Mouse (Mus musculus) urinary bladder, adult 2 months (tissue): ENCODE measurements around the gene Syn3. TPM values are rescaled to one million over a fixed set of nuclear protein-coding genes. Genes with fewer than 3 reads are reported as not detected.
"Not testable (repeated sequence)": the region's sequence is repeated elsewhere in the genome, so short reads cannot be mapped to it uniquely, and the experiment has no call there.

ENCODE experiments used
- DNase-seq: peaks from one replicate; pipeline ENCODE4 v3.0.0; 2022; ENCODE audit warnings: low spot score
- polyA plus RNA-seq: library from polyadenylated mRNA; depleted of rRNA; stranded (reverse); fragments of >200 nt; gene quantifications from 2 replicates; pipeline ENCODE4 v1.2.3, GENCODE M21; 2012; rRNA removed

Syn3 gene
- polyA plus RNA-seq: 0.73 and 1.0 TPM in 2 replicates

DNA sequence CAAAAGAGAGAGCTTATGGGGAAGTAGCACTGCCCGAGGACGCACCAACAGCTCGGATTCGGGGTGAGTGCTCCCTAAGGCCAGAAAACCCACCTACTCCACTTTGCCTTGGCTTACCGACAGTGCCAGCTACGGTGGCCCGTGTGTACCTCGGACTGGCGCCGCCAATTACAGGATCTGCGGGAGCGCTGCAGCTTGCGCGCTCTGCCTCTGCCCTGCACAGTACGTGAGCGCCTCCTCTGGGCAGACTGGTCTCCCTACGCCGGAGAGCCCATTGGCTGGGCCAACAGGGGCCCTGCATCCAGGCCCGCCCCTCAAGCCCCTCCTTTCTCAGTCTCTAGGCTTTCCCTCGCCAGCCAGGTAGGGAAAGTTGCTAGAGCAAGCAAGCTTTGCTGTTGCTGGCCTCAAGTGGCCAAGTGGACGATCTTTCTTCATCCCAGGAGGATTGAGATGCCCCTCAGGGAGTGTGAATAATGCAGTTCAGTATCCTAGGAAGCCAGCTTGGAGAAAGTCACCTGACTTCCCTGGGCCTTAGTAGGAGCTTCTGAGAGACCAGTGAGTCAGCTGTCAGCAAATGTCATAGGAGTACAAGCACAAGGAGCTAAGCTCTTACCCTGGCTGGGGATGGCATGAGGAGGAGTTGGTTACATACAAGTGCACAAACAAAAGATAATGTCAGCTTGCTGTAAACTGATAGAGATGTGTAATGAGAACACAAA is at the start of gene Syn3:
Syn3 (minus strand) TSS at position 224 of the 719 bp plus-strand sequence.
- peak; percentile 70 for DNase-seq

- not testable (repeated sequence) for DNase-seq
Observed at GRCm38 (mm10) chr10:86526357-86526874, 27.7 kb upstream of the Syn3 start.

DNA sequence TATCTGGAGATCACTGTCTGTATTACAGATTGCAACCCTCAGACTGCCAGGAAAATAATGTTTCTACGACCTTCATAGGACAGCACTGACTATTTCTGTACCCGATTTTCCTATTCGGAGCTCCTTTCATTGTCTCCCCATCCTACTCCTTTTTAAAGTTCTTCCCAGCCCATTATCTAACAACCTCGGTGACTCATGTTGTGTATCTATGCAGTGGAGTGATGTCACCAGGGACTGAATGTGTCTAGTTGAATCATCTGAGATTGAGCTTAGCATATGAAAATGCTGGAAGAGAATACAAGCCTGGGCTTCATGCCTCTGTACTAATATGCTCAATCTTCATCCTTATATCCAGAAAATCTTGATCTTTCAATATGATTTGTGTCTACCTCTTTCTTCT is 15.1 kb upstream of the Syn3 start:
- DNase-seq: no peak

- no peak for DNase-seq
Observed at GRCm38 (mm10) chr10:86510941-86511340, 12.2 kb upstream of the Syn3 start.

GRCm38 (mm10) chr10:86502063-86502462 is 3.4 kb upstream of the Syn3 start:
- no peak for DNase-seq

DNA sequence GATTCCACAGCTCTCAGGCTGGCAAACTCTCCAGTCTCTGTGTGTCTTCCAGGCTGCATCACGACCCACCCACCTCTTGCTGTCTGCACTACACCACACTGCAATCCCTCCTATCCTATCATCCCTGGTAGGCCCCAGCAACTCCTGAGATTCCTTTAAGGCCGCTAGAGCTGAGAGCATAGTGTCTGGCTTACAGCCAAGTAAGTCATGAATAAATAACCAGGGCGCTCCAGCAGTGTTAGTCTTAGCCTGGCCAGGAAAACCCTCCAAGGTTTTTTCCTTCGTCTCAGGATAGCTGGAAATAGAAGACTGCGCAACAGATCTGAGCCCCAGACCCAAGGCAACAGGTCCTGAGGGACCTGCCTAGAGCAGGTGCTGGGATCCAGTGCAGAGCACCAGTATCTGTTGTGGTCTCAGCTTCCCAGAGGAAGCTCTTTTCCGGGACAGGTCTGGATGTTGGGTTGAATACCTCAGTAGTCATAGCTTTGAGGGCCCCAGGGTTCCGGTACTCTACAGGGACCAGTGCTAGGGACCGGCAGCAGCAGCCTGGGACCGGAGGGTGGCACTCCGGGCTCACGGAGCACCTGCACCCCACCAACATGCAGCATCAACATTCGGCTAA is 534 bp downstream of the Syn3 start:
- DNase-seq: no peak

- DNase-seq: no peak
Observed at GRCm38 (mm10) chr10:86495851-86496250, 2.8 kb downstream of the Syn3 start.

- DNase-seq: no peak
Observed at GRCm38 (mm10) chr10:86493140-86493539, 5.6 kb downstream of the Syn3 start.

GRCm38 (mm10) chr10:86492089-86492907 is 6.4 kb downstream of the Syn3 start:
- no peak for DNase-seq

- DNase-seq: no peak
Observed at GRCm38 (mm10) chr10:86491316-86492088, 7.2 kb downstream of the Syn3 start.

GRCm38 (mm10) chr10:86488544-86488943 is 10.2 kb downstream of the Syn3 start:
- DNase-seq: no peak

DNA sequence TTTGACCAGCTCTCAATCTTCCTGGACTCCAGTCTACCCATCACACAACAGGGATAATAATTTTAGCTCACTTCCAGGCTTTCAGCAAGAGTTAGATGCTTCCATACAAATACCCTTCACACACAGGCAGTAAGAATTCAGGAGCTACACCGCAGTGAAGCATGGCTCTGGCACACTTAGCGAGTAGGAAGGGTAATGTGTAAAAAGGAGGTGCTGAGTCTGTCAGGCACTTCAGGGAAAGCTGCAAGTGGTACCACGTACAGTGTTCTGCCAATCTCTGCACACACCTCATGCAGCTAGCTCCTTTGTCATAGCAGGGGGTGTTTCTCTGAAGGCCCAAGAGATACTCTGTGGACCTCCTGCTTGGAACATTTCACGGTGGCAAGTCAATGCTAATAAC is 12.7 kb downstream of the Syn3 start:
- no peak for DNase-seq

DNA sequence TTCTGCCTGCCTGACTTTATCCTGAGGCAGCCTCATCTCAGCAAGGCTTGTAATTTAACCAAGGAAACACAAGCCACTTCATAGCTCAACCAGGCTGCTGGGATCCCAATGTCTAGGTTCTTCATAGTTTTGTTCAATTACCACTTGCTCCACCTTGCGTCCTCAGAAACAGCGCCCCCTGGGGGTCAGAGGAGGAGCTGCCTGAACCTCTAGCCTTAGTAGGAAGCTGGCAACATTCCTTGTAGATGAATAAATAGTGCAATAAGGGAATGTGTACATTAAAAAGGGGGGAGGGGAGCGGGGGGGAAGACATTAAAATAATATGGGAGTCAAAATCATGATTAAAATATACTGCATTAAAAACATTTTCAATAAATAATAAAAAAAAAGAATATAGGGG is 14.7 kb downstream of the Syn3 start:
- DNase-seq: no peak

DNA sequence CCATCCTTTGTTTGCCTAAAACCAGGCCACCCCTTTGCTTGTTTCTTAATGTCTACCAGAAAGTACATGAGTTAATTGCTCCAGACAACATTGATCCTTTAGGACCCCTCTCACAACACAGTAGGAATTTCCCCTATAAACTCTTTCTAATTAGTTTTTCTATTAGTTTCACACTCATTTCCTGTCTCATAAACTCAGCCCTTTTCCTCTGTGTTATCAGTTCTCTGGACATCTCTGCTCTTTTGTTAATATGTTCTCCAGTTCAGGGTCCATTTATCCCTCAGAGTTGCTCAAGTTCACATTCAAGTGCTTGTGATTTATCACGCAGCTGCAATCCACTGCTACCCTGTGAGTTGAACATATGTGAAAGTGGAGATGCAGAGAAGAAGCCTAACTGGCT is 16.2 kb downstream of the Syn3 start:
- no peak for DNase-seq

DNA sequence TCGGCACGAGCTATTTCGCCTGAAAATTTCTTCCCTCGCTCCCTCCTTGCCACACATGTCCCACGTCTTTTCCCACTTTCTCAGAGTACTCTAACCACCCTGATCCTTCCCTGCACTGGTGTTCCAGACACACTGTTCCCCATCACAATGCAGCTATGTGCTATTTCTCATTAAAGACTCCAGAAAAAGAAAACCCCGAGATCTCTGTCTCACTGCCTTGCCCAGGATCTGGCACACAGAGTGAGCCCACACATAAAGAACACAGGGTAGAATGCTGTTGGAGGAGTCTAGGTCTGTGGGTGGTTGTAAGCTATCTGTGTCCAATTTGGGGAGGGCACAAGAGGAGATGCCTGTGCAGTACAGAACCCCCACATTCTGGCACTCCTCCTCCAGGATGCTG is 18.0 kb downstream of the Syn3 start:
- DNase-seq: no peak

GRCm38 (mm10) chr10:86479718-86480121 is 19.0 kb downstream of the Syn3 start:
- DNase-seq: no peak

DNA sequence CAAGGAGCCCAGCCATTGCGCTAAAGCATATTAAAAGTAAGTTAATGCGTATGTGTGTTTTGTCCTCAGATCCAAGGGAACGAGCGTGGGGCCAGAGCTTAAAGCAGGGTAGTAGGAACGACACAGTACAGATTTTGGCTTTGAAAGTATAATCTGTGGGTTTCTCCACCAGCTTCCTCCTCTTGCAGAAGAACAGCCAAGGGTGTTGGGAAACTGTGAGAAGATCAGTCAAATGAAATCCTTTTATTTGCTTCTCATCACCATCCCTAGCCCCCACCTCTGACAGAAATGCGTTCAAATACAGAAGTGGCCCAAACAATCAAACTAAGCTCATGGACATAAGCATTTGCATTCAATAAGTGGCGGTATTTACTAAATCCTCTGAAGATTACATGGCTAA is 22.0 kb downstream of the Syn3 start:
- no peak for DNase-seq

- no peak for DNase-seq
Observed at GRCm38 (mm10) chr10:86475270-86475669, 23.4 kb downstream of the Syn3 start.

DNA sequence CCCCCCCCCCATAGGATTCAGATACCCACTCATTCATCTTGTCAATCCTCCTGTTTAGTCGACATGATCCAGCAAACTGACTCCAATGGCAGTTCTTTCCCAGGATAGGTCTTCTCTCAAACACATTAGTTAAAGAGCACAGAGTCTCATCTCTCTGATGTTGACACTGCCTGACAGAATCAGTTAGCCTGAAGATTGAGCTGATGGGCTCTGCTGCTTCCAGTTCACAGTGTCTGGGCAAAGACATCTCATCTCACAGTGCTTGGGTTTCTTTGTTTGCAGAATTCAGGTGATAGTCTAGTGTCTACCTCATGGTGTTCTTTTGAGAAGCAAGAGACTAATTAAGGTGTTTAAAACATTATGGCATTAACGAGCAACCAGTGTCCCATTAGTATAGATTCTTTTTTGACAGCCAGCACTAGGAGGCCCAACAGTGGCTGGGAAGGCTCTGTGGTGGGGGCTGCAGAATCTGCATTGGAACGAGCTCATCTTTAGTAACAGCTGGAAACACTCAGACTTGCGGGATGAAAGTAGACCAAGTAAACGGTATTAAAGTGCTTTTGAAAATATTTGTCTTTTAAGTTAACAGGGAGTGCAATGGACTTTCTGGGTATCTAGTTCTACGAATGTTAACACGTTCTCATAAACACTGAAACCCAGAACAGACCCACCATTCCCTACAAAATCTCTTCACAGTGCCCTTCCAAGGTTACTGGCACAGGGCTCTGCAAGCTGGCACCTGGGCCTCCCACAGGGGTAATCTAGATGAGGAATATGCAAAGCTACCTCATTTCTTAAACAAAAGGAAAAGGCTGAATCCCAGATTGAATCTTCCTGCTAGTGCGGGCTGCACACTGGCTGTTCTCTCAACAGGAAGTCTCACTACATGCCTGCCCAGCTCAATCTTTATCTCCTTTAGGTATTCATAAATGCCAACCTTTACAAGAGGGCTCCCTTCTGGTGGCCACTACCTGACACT is 24.2 kb downstream of the Syn3 start:
- no peak for DNase-seq

DNA sequence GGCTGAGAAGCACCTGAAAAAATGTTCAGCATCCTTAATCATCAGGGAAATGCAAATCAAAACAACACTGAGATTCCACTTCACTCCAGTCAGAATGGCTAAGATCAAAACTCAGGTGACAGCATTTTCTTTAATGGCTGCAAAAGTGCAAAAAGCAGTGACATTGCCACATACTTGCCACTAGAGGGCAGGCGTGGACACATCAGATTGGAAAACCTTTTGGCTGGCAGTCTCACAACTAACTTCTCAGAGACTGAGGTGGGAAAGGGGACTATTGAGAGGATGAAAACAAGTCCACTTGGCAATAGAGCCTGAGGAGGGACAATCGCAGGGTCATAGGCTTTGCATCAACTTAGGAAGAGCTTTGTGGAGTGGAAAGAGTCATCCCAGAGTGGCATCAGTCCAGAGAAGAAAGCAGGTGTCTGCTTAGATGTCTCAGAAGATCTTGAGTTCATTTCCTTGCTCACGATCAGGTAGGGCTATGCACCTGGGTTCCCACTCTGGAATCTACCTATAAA is 25.0 kb downstream of the Syn3 start:
- DNase-seq: no peak
